Mouse (Mus musculus) ES-E14 (cell line): ENCODE measurements around the gene Uhrf1bp1l. TPM values are rescaled to one million over a fixed set of nuclear protein-coding genes. Genes with fewer than 3 reads are reported as not detected.

Source experiments
- DNase-seq: peaks from one replicate; pipeline ENCODE4 v3.0.0-alpha.2; 2013; ENCODE audit warnings: low read depth, low spot score
- H3K27ac ChIP-seq: 2 replicates; pipeline ENCODE4 v1.5.1; 2012; ENCODE audit warnings: low read depth, mild to moderate bottlenecking, low read length, moderate library complexity, mixed read lengths; ENCODE audit not compliant: poor library complexity, insufficient read depth, severe bottlenecking
- H3K36me3 ChIP-seq: 2 replicates; pipeline ENCODE4 v1.6.1; 2012; ENCODE audit warnings: mild to moderate bottlenecking, low read length, moderate library complexity, mixed read lengths; ENCODE audit not compliant: control insufficient read depth, poor library complexity, insufficient read depth, severe bottlenecking
- H3K4me1 ChIP-seq, 2 experiments: fragments of 150-350 bp in 1 of 2; sonication (generic) in 1 of 2; 2 replicates each; pipeline ENCODE4 v1.6.1; 2012; ENCODE audit warnings: low read length in 2 of 2, mild to moderate bottlenecking in 1 of 2, mixed read lengths in 1 of 2; ENCODE audit not compliant: control insufficient read depth in 2 of 2, insufficient read depth in 2 of 2, poor library complexity in 1 of 2
- H3K4me3 ChIP-seq, 2 experiments: fragments of 150-350 bp in 1 of 2; sonication (generic) in 1 of 2; 2 replicates each; pipeline ENCODE4 v1.5.1; 2012; ENCODE audit warnings: low read length in 2 of 2, low read depth in 1 of 2, mild to moderate bottlenecking in 1 of 2, mixed read lengths in 1 of 2; ENCODE audit not compliant: insufficient read depth in 1 of 2, poor library complexity in 1 of 2, severe bottlenecking in 1 of 2
- H3K9ac ChIP-seq: 2 replicates; pipeline ENCODE4 v1.6.1; 2012; ENCODE audit warnings: low read depth, mild to moderate bottlenecking, low read length, mixed read lengths; ENCODE audit not compliant: poor library complexity, insufficient read depth, severe bottlenecking
- H3K9me3 ChIP-seq: fragments of 150-350 bp; sonication (generic); 2 replicates; pipeline ENCODE4 v1.6.1; 2012; ENCODE audit warnings: low read depth, mild to moderate bottlenecking, low read length; ENCODE audit not compliant: control insufficient read depth, insufficient read depth
- CHD2 ChIP-seq: IDR thresholded peaks from 2 replicates; pipeline ENCODE4 v1.6.1; 2014; ENCODE audit warnings: mild to moderate bottlenecking, low read depth, low read length, inconsistent platforms
- HCFC1 ChIP-seq: IDR thresholded peaks from 2 replicates; pipeline ENCODE4 v1.6.1; 2012; ENCODE audit warnings: low read length, inconsistent platforms, borderline replicate concordance; ENCODE audit not compliant: insufficient read depth
- MAFK ChIP-seq: IDR thresholded peaks from 2 replicates; pipeline ENCODE4 v1.6.1; 2014; ENCODE audit warnings: mild to moderate bottlenecking, low read depth, low read length, inconsistent platforms; ENCODE audit not compliant: insufficient read depth
- ZC3H11A ChIP-seq: IDR thresholded peaks from 2 replicates; pipeline ENCODE4 v1.6.1; 2012; ENCODE audit warnings: low read depth, mild to moderate bottlenecking, inconsistent platforms, low read length, borderline replicate concordance
- ZNF384 ChIP-seq: IDR thresholded peaks from 2 replicates; pipeline ENCODE4 v1.6.1; 2012; ENCODE audit warnings: low read depth, low read length, inconsistent platforms
- in situ Hi-C, 2 experiments: fragments of 600-800 bp; cut with MboI; formaldehyde crosslinking; loops; one replicate each; pipeline ENCODE4 v1.15.1; 2025; ENCODE audit warnings: low sequenced_read_pairs in 2 of 2, inconsistent platforms in 1 of 2; ENCODE audit not compliant: unreplicated experiment in 2 of 2
- total RNA-seq: library from RNA; depleted of rRNA; stranded (reverse); fragments of 300-350 nt; gene quantifications from 2 replicates; pipeline ENCODE4 v1.2.3, GENCODE M21; 2012

Gene Uhrf1bp1l
- total RNA-seq, 1 experiment: 32.3 TPM

- in situ Hi-C loops: no loop called here
- Histone ChIP-seq H3K9ac (no peak overlapping the region), H3K27ac (no peak overlapping the region), H3K36me3 (no peaks in the 10 kb centered on the region), H3K4me3 (no peak overlapping the region), H3K4me1 (no peaks in the 10 kb centered on the region), H3K9me3 (no peaks in the 10 kb centered on the region)
- TF ChIP-seq ZC3H11A (no peak), MAFK (no peak), HCFC1 (no peak), CHD2 (no peak), ZNF384 (no peak)
- no peak for DNase-seq
Observed at GRCm38 (mm10) chr10:89760772-89761171, 16.0 kb downstream of the Uhrf1bp1l start.

- Histone ChIP-seq H3K36me3 (no peaks in the 10 kb centered on the region), H3K4me3 (no peak overlapping the region), H3K9me3 (no peaks in the 10 kb centered on the region), H3K9ac (no peak overlapping the region), H3K27ac (no peak overlapping the region), H3K4me1 (no peaks in the 10 kb centered on the region)
- in situ Hi-C loops: no loop called here
- no peak for DNase-seq
- TF ChIP-seq CHD2 (no peak), ZC3H11A (no peak)
Observed at GRCm38 (mm10) chr10:89764457-89765121, 19.8 kb downstream of the Uhrf1bp1l start.

- no peak for DNase-seq
- Histone ChIP-seq H3K9me3 (no peaks in the 10 kb centered on the region), H3K36me3 (no peaks in the 10 kb centered on the region), H3K4me3 (no peak overlapping the region), H3K4me1 (no peaks in the 10 kb centered on the region), H3K27ac (no peak overlapping the region), H3K9ac (no peak overlapping the region)
- TF ChIP-seq MAFK (no peak), HCFC1 (no peak), ZC3H11A (no peak), ZNF384 (no peak), CHD2 (no peak)
- in situ Hi-C loops: no loop called here
Observed at GRCm38 (mm10) chr10:89765790-89766714, 21.3 kb downstream of the Uhrf1bp1l start.

- Histone ChIP-seq H3K27ac (no peak overlapping the region), H3K4me3 (no peak overlapping the region), H3K9ac (no peak overlapping the region), H3K9me3 (no peaks in the 10 kb centered on the region), H3K4me1 (no peaks in the 10 kb centered on the region), H3K36me3 (no peaks in the 10 kb centered on the region)
- TF ChIP-seq MAFK: no peak
- TF ChIP-seq ZC3H11A: no peak
- TF ChIP-seq ZNF384: no peak
- no peak for TF ChIP-seq HCFC1
- no peak for TF ChIP-seq CHD2
- in situ Hi-C loops: no loop called here
- no peak for DNase-seq
Observed at GRCm38 (mm10) chr10:89768352-89769020, 23.7 kb downstream of the Uhrf1bp1l start.
